ENCODE assay signal across 9 mouse cellular contexts in the genomic region with DNA sequence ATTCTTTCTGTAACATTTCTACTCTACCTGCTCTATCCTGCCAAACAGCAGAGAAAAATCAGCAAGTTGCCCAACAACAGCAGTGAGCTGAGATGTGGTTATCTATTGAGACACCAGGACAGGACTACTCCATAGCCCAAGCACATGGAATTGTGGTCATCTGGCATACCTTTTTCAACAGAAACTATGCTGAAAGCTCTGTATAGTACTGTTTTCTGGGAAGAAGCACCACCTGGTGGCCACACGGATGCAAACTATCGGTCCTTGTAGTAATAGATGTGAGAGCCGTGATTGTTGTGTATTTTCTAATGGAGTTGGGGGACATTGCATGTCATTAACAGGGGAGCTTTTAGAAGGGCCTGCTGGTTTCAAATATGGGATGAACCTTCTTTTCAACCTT. TPM values are rescaled to one million over a fixed set of nuclear protein-coding genes. Genes with fewer than 3 reads are reported as not detected.
DNase-seq lines count a peak whose midpoint lies in the region; ATAC-seq and TF ChIP-seq lines count a peak whose summit lies in the region.
"Had no signal": no experiment of that assay in that cellular context is flagged by ENCODE, and none has a peak within 500 bp of the region (broad histone marks: within the 10 kb centered on the region; RNA-seq: fewer than 3 reads in every experiment).

No protein-coding gene starts in this region.

- no peak overlapping the region for H3K4me3 ChIP-seq in heart, adult 2 months
- H3K4me3 ChIP-seq in MEL (ENCODE audit: control insufficient read depth in 1 of 2, insufficient read depth in 1 of 2, low read depth in 2 of 2, low read length in 2 of 2): no peak overlapping the region

- intact Hi-C loops in heart, adult 2 months (cut with DNase I): loop anchor here (2.0 to 5.0 kb wide), 2 partner anchors 116 to 579 kb away; no protein-coding TSS in a partner anchor
- intact Hi-C loops in heart, postnatal 25 days (cut with DNase I): loop anchor here (2.0 to 10.0 kb wide), 2 partner anchors 116 to 582 kb away; no protein-coding TSS in a partner anchor

- no peak for TF ChIP-seq POLR2A in heart, adult 2 months (IDR thresholded peaks at IDR 0.05; ENCODE audit: insufficient read depth, low read depth, low read length)
- no peak for TF ChIP-seq POLR2A in MEL (IDR thresholded peaks at IDR 0.05; ENCODE audit: control insufficient read depth in 1 of 2, insufficient read depth in 1 of 2, low read depth in 1 of 2, low read length in 2 of 2, poor library complexity in 1 of 2)

- H3K27me3 ChIP-seq in heart, adult 2 months (ENCODE audit: control insufficient read depth, insufficient read depth, low read length): no peaks in the 10 kb centered on the region
- no peaks in the 10 kb centered on the region for H3K27me3 ChIP-seq in MEL (ENCODE audit: control insufficient read depth in 1 of 2, insufficient read depth in 2 of 2, low read length in 2 of 2)

- no peaks in the 10 kb centered on the region for H3K36me3 ChIP-seq in heart, adult 2 months (ENCODE audit: control insufficient read depth, insufficient read depth, low read length)
- H3K36me3 ChIP-seq in MEL (ENCODE audit: control insufficient read depth in 1 of 2, insufficient read depth in 2 of 2, low read length in 2 of 2): peaks cover 0 to 2% of the 10 kb centered on the region in 2 experiments; a peak in 1 of 4 replicates

- H3K27ac ChIP-seq in heart, adult 2 months: no peak overlapping the region
- no peak overlapping the region for H3K27ac ChIP-seq in MEL (ENCODE audit: control insufficient read depth, low read depth, low read length)

- TF ChIP-seq RAD21 in MEL (IDR thresholded peaks at IDR 0.05; ENCODE audit: low read depth, low read length): peak; percentile 59

- WGBS in heart, adult 2 months: 19% methylated on average over 3 of the region's 3 CpGs

- TF ChIP-seq CTCF in heart, adult 2 months (IDR thresholded peaks at IDR 0.05): peak; percentile 79
- peak; percentile 51 to 73 (median 56); a peak in 5 of 6 replicates for TF ChIP-seq CTCF in MEL (IDR thresholded peaks at IDR 0.05 in 2 of 3, conservative IDR thresholded peaks at IDR 0.05 in 1 of 3; ENCODE audit: control insufficient read depth in 1 of 3, insufficient read depth in 1 of 3, low read depth in 2 of 3, low read length in 3 of 3, poor library complexity in 1 of 3, severe bottlenecking in 1 of 3)

- H3K4me1 ChIP-seq in heart, adult 2 months (ENCODE audit: control insufficient read depth, insufficient read depth, low read length): no peaks in the 10 kb centered on the region
- no peaks in the 10 kb centered on the region for H3K4me1 ChIP-seq in MEL (ENCODE audit: control insufficient read depth in 1 of 2, insufficient read depth in 2 of 2, low read length in 2 of 2)

- TF ChIP-seq EP300 in heart, adult 2 months (IDR thresholded peaks at IDR 0.05; ENCODE audit: insufficient read depth, low read depth, low read length): no peak
- no peak for TF ChIP-seq EP300 in MEL (IDR thresholded peaks at IDR 0.05; ENCODE audit: low read depth in 1 of 2, low read length in 2 of 2)

- H3K79me2 ChIP-seq in heart, adult 2 months (replicated peaks; ENCODE audit: control insufficient read depth, insufficient read depth, low read length): no peaks in the 10 kb centered on the region
- H3K79me2 ChIP-seq in MEL (ENCODE audit: control insufficient read depth, insufficient read depth, low read length, poor library complexity): peaks cover 12% of the 10 kb centered on the region

- peak; percentile 36 to 46 for DNase-seq in heart, adult 2 months
- DNase-seq in heart, postnatal 25 days (ENCODE audit: low spot score): no peak
- DNase-seq in 3T3-L1 (ENCODE audit: low read depth, low spot score) (peak; percentile 84), MEL (ENCODE audit: low read depth, low spot score) (peak; percentile 55)
- peak; percentile 72 to 75 for DNase-seq in cerebellum, postnatal 36 days
- DNase-seq in kidney, postnatal 14 days: peak; percentile 80
- DNase-seq in thymus, postnatal 36 days: peak; percentile 52 to 61

- H3K9ac ChIP-seq in heart, adult 2 months (ENCODE audit: low read depth, low read length): no peak overlapping the region
- no peak overlapping the region for H3K9ac ChIP-seq in MEL (ENCODE audit: control insufficient read depth, low read depth, low read length, poor library complexity, severe bottlenecking)

- peak; percentile 27 for ATAC-seq in megakaryocyte progenitor cell, adult 5-6 weeks (replicated peaks; ENCODE audit: poor library complexity)

- no peaks in the 10 kb centered on the region for H3K9me3 ChIP-seq in MEL (replicated peaks; ENCODE audit: insufficient read depth, low read length)

TF ChIP-seq in MEL, 35 proteins besides CTCF, POLR2A, EP300 and RAD21:
- TF ChIP-seq GABPA (IDR thresholded peaks at IDR 0.05; ENCODE audit: low read depth, low read length): no peak
- TF ChIP-seq MAZ (IDR thresholded peaks at IDR 0.05; ENCODE audit: low read depth, low read length): no peak
- TF ChIP-seq UBTF (IDR thresholded peaks at IDR 0.05; ENCODE audit: borderline replicate concordance, insufficient read depth, low read depth, low read length): no peak
- TF ChIP-seq POLR2AphosphoS2 (IDR thresholded peaks at IDR 0.05; ENCODE audit: low read length): no peak
- no peak for TF ChIP-seq RCOR1 (IDR thresholded peaks at IDR 0.05; ENCODE audit: low read depth, low read length)
- TF ChIP-seq NRF1 (IDR thresholded peaks at IDR 0.05; ENCODE audit: insufficient read depth, low read depth, low read length, poor library complexity, severe bottlenecking): no peak
- peak; percentile 53 for TF ChIP-seq ZC3H11A (IDR thresholded peaks at IDR 0.05; ENCODE audit: low read depth, low read length)
- no peak for TF ChIP-seq E2F4 (IDR thresholded peaks at IDR 0.05; ENCODE audit: borderline replicate concordance, low read depth, low read length)
- peak; percentile 83 for TF ChIP-seq SMC3 (IDR thresholded peaks at IDR 0.05; ENCODE audit: low read depth, low read length)
- TF ChIP-seq TAL1 (IDR thresholded peaks at IDR 0.05; ENCODE audit: low read length): no peak
- TF ChIP-seq ZKSCAN1 (IDR thresholded peaks at IDR 0.05; ENCODE audit: low read depth, low read length): no peak
- TF ChIP-seq BHLHE40 (IDR thresholded peaks at IDR 0.05; ENCODE audit: borderline replicate concordance, low read depth, low read length): no peak
TF ChIP-seq in MEL: peak in this region for 2.

RNA-seq across cellular contexts. Expression of a gene that starts 2.4 kb away (rescaled TPM):
- 10 to 100 TPM; 30.7 to 34.0 TPM for total RNA-seq in heart, adult 2 months (2021)
- polyA plus RNA-seq in heart, adult 2 months (2012; rRNA removed): 12.3 and 24.2 TPM in 2 replicates
- total RNA-seq in heart, postnatal 25 days (2021): 10 to 100 TPM; 31.7 to 35.6 TPM
- total RNA-seq in MEL (2012; rRNA removed): 61.1 and 63.5 TPM in 2 replicates
- 10 to 100 TPM in 1 of 2 experiments, not detected in 1; 74.0 TPM for polyA plus RNA-seq in MEL (2012; ENCODE audit: insufficient read depth in 1 of 2, insufficient read length in 2 of 2, low read depth in 1 of 2, low replicate concordance in 2 of 2, missing spikeins in 1 of 2)
- total RNA-seq in megakaryocyte progenitor cell, adult 5-6 weeks (2015): 115 TPM in 2 replicates
- total RNA-seq in megakaryocyte progenitor cell, adult 5-6 weeks (2017): 274 and 365 TPM in 2 replicates

RNA-seq across cellular contexts. Expression of a gene that starts 10.3 kb away (rescaled TPM):
- 1,000 to 10,000 TPM in 1 of 2 experiments, 100 to 1,000 TPM in 1; 961 to 1,111 TPM for total RNA-seq in heart, adult 2 months (2021)
- 895 and 1,105 TPM in 2 replicates for polyA plus RNA-seq in heart, adult 2 months (2012; rRNA removed)
- 1,000 to 10,000 TPM; 1,092 to 1,104 TPM for total RNA-seq in heart, postnatal 25 days (2021)
- 284 and 295 TPM in 2 replicates for total RNA-seq in MEL (2012; rRNA removed)
- 100 to 1,000 TPM; 293 to 320 TPM for polyA plus RNA-seq in MEL (2012; ENCODE audit: insufficient read depth in 1 of 2, insufficient read length in 2 of 2, low read depth in 1 of 2, low replicate concordance in 2 of 2, missing spikeins in 1 of 2)
- total RNA-seq in megakaryocyte progenitor cell, adult 5-6 weeks (2015): 118 and 119 TPM in 2 replicates
- 69.0 and 77.7 TPM in 2 replicates for total RNA-seq in megakaryocyte progenitor cell, adult 5-6 weeks (2017)

RNA-seq across cellular contexts. Expression of a gene that starts 35.8 kb away (rescaled TPM):
- total RNA-seq in heart, adult 2 months (2021): 1 to 10 TPM; 5.7 to 6.9 TPM
- 6.5 and 6.6 TPM in 2 replicates for polyA plus RNA-seq in heart, adult 2 months (2012; rRNA removed)
- total RNA-seq in heart, postnatal 25 days (2021): 1 to 10 TPM; 6.1 to 7.1 TPM
- 54.9 and 60.1 TPM in 2 replicates for total RNA-seq in MEL (2012; rRNA removed)
- polyA plus RNA-seq in MEL (2012; ENCODE audit: insufficient read depth in 1 of 2, insufficient read length in 2 of 2, low read depth in 1 of 2, low replicate concordance in 2 of 2, missing spikeins in 1 of 2): 10 to 100 TPM in 1 of 2 experiments, not detected in 1; 33.8 TPM
- total RNA-seq in megakaryocyte progenitor cell, adult 5-6 weeks (2015): 16.4 and 18.1 TPM in 2 replicates
- total RNA-seq in megakaryocyte progenitor cell, adult 5-6 weeks (2017): 14.7 and 16.7 TPM in 2 replicates

RNA-seq across cellular contexts. Expression of a gene that starts 55.8 kb away (rescaled TPM):
- total RNA-seq in heart, adult 2 months (2021): under 1 TPM in 1 of 2 experiments, not detected in 1; 0.32 TPM
- 0.31 TPM in 1 of 2 replicates, not detected in the other for polyA plus RNA-seq in heart, adult 2 months (2012; rRNA removed)
- total RNA-seq in heart, postnatal 25 days (2021): under 1 TPM in 1 of 2 experiments, not detected in 1; 0.22 TPM
- total RNA-seq in MEL (2012; rRNA removed): 0.12 TPM in 1 of 2 replicates, not detected in the other
- under 1 TPM in 1 of 2 experiments, not detected in 1; 0.08 TPM for polyA plus RNA-seq in MEL (2012; ENCODE audit: insufficient read depth in 1 of 2, insufficient read length in 2 of 2, low read depth in 1 of 2, low replicate concordance in 2 of 2, missing spikeins in 1 of 2)
- total RNA-seq in megakaryocyte progenitor cell, adult 5-6 weeks (2015): 0.91 TPM in 1 of 2 replicates, not detected in the other
- total RNA-seq in megakaryocyte progenitor cell, adult 5-6 weeks (2017): 0.41 TPM in 1 of 2 replicates, not detected in the other
- total RNA-seq: layer of hippocampus, postnatal 25 days had no signal

RNA-seq across cellular contexts. Expression of a gene that starts 55.9 kb away (rescaled TPM):
- total RNA-seq in heart, adult 2 months (2021): not detected
- 0.32 and 0.33 TPM in 2 replicates for polyA plus RNA-seq in heart, adult 2 months (2012; rRNA removed)
- not detected for total RNA-seq in heart, postnatal 25 days (2021)
- total RNA-seq in MEL (2012; rRNA removed): 13.6 and 14.6 TPM in 2 replicates
- 1 to 10 TPM in 1 of 2 experiments, not detected in 1; 1.0 TPM for polyA plus RNA-seq in MEL (2012; ENCODE audit: insufficient read depth in 1 of 2, insufficient read length in 2 of 2, low read depth in 1 of 2, low replicate concordance in 2 of 2, missing spikeins in 1 of 2)
- 0.07 TPM in 1 of 2 replicates, not detected in the other for total RNA-seq in megakaryocyte progenitor cell, adult 5-6 weeks (2015)
- total RNA-seq in megakaryocyte progenitor cell, adult 5-6 weeks (2017): 0.30 and 0.54 TPM in 2 replicates
